Mouse (Mus musculus): ENCODE data around the gene Rad23a.

The Rad23a gene

DNA sequence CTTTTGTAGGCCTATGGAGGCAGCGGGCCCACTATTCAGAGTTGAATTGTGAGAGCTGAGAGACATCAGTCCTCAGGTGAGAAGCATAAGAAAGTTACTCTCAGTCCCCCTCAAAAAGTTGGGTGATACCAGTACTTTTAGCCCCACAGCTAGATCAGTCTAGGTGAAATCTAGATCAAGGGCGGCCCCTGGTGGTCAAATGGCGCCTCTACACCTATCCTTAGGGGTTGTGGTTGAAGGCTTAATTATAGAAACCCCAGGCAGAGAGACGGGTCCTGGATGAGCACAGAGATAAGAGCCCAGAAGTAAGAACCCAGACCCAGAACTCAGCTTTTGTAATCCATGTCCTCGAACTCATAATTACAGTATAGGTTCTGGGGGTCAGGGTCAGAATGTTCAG lies 27.4 kb downstream of the Rad23a start:
- peak; percentile 75 for DNase-seq (ENCODE audit: low spot score)

- DNase-seq (ENCODE audit: low spot score) = no peak
Measured at GRCm38 (mm10) chr8:84811303-84811702, 29.2 kb downstream of the Rad23a start.

- DNase-seq (ENCODE audit: low spot score) = peak; percentile 96
Measured at GRCm38 (mm10) chr8:84810896-84811295, 29.6 kb downstream of the Rad23a start.

- DNase-seq (ENCODE audit: low spot score) = no peak
Measured at GRCm38 (mm10) chr8:84809941-84810280, 30.6 kb downstream of the Rad23a start.

- no peak for DNase-seq (ENCODE audit: low spot score)
Measured at GRCm38 (mm10) chr8:84809109-84809940, 31.1 kb downstream of the Rad23a start.

DNA sequence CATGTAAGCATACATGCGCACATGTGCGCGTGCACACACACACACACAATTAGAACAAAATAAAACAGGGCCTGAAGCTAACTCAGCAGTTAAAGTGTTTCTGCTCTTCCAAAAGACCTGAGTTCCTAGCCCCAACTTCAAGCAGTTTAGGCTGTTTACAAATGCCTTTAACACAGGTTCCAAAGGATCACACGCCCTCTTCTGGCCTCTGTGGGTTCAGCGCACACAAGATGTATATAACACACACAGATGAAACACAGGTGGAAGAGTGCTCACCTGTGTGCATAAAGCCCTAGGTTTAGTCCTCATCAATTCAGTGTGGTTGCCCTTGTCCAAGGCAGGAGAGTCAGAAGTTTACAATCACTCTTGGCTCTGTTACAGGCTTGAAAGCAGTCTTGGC lies 34.4 kb downstream of the Rad23a start:
- DNase-seq (ENCODE audit: low spot score) = no peak

- DNase-seq (ENCODE audit: low spot score) = peak; percentile 78
Measured at GRCm38 (mm10) chr8:84799999-84800831, 40.2 kb downstream of the Rad23a start, which contains the start of gene Nfix. Nfix (minus strand) TSS chr8:84800344.

GRCm38 (mm10) chr8:84799136-84799931 lies 41.1 kb downstream of the Rad23a start:
- DNase-seq (ENCODE audit: low spot score) = peak; percentile 73

DNA sequence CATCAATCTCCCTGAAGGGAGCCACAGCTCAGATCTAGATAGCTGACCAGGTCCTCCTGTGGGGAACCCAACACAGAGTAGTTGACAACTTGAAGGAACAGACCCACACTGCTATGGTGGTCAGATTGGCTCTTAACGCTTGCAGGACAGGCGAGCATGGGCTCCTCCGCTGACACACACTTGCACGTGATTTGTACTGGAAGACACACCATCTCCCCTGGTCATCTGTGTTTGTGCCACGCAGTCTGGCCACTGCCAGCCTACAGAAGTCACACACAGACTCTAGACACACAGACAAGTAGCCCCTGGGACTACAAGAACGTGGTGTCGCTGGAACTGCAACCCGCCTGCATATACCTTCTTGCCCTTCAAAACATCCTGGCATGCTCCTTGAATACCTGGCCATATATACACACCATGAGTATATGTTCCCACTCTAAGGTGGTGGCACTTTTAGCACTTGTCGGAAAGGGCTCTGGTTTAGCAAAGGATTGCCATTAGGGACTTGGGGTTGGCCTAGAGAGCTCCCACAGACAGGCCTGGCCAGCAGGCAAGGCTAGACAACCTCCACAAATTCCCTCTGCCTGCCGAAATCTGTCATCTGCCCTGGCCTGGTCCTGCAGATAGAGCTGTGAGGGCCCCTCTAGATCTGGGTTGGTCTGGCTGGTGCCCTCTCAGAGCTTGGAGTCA lies 41.9 kb downstream of the Rad23a start:
- DNase-seq (ENCODE audit: low spot score) = no peak

- DNase-seq (ENCODE audit: low spot score) = no peak
Measured at GRCm38 (mm10) chr8:84797971-84798370, 42.5 kb downstream of the Rad23a start.

- no peak for DNase-seq (ENCODE audit: low spot score)
Measured at GRCm38 (mm10) chr8:84797256-84797797, 43.1 kb downstream of the Rad23a start.

DNA sequence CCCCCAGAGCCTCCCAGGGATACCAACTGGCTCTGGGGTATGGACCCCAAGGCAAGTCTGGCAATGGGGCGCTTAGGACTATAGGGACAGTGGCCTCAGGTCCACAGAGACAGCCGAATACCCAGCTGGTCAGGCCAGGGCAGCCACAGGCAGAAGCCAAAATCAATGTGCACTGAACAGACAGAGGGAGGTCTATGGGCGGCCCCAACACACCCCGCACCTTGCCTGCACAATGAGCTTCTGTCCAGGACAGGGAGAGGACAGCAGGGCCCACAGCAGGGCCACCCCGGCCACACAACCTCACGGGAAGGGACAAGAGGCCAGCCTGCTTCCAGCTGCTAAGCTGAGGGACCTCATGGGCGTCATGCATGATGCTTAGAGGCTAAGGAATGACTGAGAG lies 46.0 kb downstream of the Rad23a start:
- DNase-seq (ENCODE audit: low spot score) = no peak

- DNase-seq (ENCODE audit: low spot score) = no peak
Measured at GRCm38 (mm10) chr8:84793791-84794485, 46.5 kb downstream of the Rad23a start.

- no peak for DNase-seq (ENCODE audit: low spot score)
Measured at GRCm38 (mm10) chr8:84793134-84793533, 47.3 kb downstream of the Rad23a start.

- no peak for DNase-seq (ENCODE audit: low spot score)
Measured at GRCm38 (mm10) chr8:84792429-84792947, 48.0 kb downstream of the Rad23a start.

- no peak for DNase-seq (ENCODE audit: low spot score)
Measured at GRCm38 (mm10) chr8:84790537-84790936, 49.9 kb downstream of the Rad23a start.

DNA sequence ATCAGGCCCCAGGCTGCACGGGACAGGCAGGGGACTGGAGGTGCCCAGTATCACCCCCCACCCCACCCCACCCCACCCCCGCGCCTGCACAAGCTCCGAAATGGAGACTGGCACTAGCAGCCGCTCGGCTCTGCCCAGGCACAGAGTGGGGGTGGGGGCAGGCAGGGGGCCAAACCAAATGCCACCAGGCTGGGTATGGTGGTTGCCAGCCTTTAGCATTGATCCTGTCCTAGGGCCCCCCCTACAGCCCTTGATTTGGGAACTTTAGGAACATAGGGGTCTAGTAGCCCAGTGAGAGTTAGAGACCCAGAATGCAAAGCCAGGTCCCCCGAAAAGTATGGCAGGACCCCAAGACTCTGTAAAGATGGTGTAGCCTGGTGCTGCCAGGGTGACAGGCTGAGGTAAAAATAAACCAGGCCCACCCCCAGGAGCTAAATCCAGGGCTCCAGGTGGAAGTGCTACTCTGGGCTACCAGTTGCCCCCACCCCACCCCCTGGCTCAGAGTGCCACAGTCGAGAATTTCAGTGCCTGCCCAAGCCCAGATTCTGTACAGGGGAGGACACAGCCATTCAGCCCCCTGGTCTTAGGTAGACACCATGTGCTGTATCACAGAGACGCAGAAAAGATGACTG lies 50.5 kb downstream of the Rad23a start:
- DNase-seq (ENCODE audit: low spot score) = no peak

- DNase-seq (ENCODE audit: low spot score) = no peak
Measured at GRCm38 (mm10) chr8:84789345-84789744, 51.1 kb downstream of the Rad23a start.

DNA sequence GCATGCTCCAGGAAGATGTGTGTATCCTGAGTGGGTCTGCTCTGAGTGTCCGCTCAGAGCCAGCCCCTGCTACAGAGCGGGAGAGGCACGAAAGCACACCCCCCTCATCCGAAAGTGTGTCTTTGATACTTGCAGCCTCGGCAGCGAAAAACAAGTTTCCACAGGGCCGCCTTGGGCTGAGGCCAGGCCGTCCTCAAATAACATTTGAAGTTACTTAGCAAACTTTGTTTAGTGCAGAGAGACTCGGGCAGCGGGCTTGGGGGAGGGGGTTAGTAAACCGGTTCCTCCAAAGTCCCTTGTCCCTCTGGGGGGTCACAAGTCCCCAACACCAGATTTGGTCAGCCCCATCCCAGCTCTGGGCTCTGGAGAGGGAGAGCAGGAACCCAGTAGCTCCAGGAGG lies 51.6 kb downstream of the Rad23a start:
- DNase-seq (ENCODE audit: low spot score) = peak; percentile 72

Measured in ovary, postnatal 36 days (tissue).